Mouse (Mus musculus): ENCODE results near the gene Fam183b.

- TF ChIP-seq CTCF (IDR thresholded peaks at IDR 0.05) (no peak), EP300 (IDR thresholded peaks at IDR 0.05; ENCODE audit: insufficient read depth, low read depth, low read length) (no peak)
These were observed 12.2 kb downstream of the Fam183b start for GRCm38 (mm10) chr11:58789532-58789931.

Data from heart, adult 2 months (tissue).